Mouse (Mus musculus): ENCODE measurements around the gene Kmt2a.
A peak's percentile ranks its signal among the peaks of the same experiment; 100 is the strongest.

Kmt2a gene

GRCm38 (mm10) chr9:44879694-44880271, 1.3 kb downstream of the Kmt2a start:
- no peak for DNase-seq (ENCODE audit: low read depth)

- DNase-seq (ENCODE audit: low read depth), result no peak
Observed at GRCm38 (mm10) chr9:44878776-44879500, 2.2 kb downstream of the Kmt2a start.

GRCm38 (mm10) chr9:44877686-44878085, 3.4 kb downstream of the Kmt2a start:
- no peak for DNase-seq (ENCODE audit: low read depth)

GRCm38 (mm10) chr9:44875476-44875875, 5.6 kb downstream of the Kmt2a start:
- DNase-seq (ENCODE audit: low read depth), result no peak

- DNase-seq (ENCODE audit: low read depth), result no peak
Observed at GRCm38 (mm10) chr9:44874198-44874597, 6.9 kb downstream of the Kmt2a start.

GRCm38 (mm10) chr9:44873665-44874064, 7.4 kb downstream of the Kmt2a start:
- DNase-seq (ENCODE audit: low read depth), result no peak

GRCm38 (mm10) chr9:44868336-44869094, 12.6 kb downstream of the Kmt2a start:
- DNase-seq (ENCODE audit: low read depth), result no peak

- DNase-seq (ENCODE audit: low read depth), result no peak
Observed at GRCm38 (mm10) chr9:44867664-44868063, 13.4 kb downstream of the Kmt2a start.

GRCm38 (mm10) chr9:44866501-44867240, 14.4 kb downstream of the Kmt2a start:
- no peak for DNase-seq (ENCODE audit: low read depth)

- DNase-seq (ENCODE audit: low read depth), result no peak
Observed at GRCm38 (mm10) chr9:44861121-44861520, 20.0 kb downstream of the Kmt2a start.

GRCm38 (mm10) chr9:44858657-44859056, 22.4 kb downstream of the Kmt2a start:
- DNase-seq (ENCODE audit: low read depth), result no peak

GRCm38 (mm10) chr9:44857405-44857992, 23.6 kb downstream of the Kmt2a start:
- DNase-seq (ENCODE audit: low read depth), result no peak

GRCm38 (mm10) chr9:44855153-44855552, 25.9 kb downstream of the Kmt2a start:
- no peak for DNase-seq (ENCODE audit: low read depth)

- DNase-seq (ENCODE audit: low read depth), result no peak
Observed at GRCm38 (mm10) chr9:44847446-44847845, 33.6 kb downstream of the Kmt2a start.

GRCm38 (mm10) chr9:44841241-44841640, 39.9 kb downstream of the Kmt2a start:
- peak; percentile 38 for DNase-seq (ENCODE audit: low read depth)

GRCm38 (mm10) chr9:44836439-44836838, 44.7 kb downstream of the Kmt2a start:
- DNase-seq (ENCODE audit: low read depth), result peak; percentile 54

- no peak for DNase-seq (ENCODE audit: low read depth)
Observed at GRCm38 (mm10) chr9:44832356-44832755, 48.7 kb downstream of the Kmt2a start.

GRCm38 (mm10) chr9:44830506-44830905, 50.6 kb downstream of the Kmt2a start:
- no peak for DNase-seq (ENCODE audit: low read depth)

- DNase-seq (ENCODE audit: low read depth), result no peak
Observed at GRCm38 (mm10) chr9:44828944-44829343, 52.2 kb downstream of the Kmt2a start.

- DNase-seq (ENCODE audit: low read depth), result no peak
Observed at GRCm38 (mm10) chr9:44826660-44827059, 54.4 kb downstream of the Kmt2a start.

- no peak for DNase-seq (ENCODE audit: low read depth)
Observed at GRCm38 (mm10) chr9:44819920-44820827, 60.9 kb downstream of the Kmt2a start.
